Comparison of ENCODE assay signal across 22 mouse cellular contexts in the genomic region with DNA sequence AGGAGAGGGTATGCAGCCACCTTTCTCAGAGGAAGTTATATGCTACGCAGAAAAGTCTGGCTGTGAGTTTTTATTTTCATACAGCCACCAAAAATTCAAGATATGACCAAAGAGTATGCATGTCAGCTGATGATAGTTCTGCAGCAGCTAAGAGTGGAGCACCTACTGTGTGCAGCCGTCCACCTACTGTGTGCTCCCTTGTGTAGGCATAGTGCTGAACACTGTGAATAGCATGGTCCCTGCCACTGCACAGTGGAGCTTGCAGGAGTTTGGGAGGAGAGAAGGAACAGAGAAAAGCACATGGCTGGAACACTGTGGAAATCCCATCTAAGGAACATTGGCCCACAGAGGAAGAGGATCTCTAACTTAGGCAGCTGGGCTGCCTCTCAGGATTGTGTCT. TPM values are rescaled to one million over a fixed set of nuclear protein-coding genes. Genes with fewer than 3 reads are reported as not detected.
A peak's percentile ranks its signal among the peaks of the same experiment; 100 is the strongest.
DNase-seq lines count a peak whose midpoint lies in the region; TF ChIP-seq lines count a peak whose summit lies in the region.
"Had no signal": no experiment of that assay in that cellular context is flagged by ENCODE, and none has a peak within 500 bp of the region (broad histone marks: within the 10 kb centered on the region; RNA-seq: fewer than 3 reads in every experiment).

No protein-coding gene starts in this region.

- peak; percentile 85 for DNase-seq in heart, adult 11 months
- DNase-seq in heart, postnatal 36 days = no peak
- DNase-seq in testis, postnatal 10 days (ENCODE audit: low spot score) = peak; percentile 27
- no peak for DNase-seq in testis, postnatal 14 days (ENCODE audit: low spot score)
- DNase-seq in CH12.LX (ENCODE audit: extremely low read depth) = no peak
- DNase-seq in left cerebral cortex, adult 18-20 months (ENCODE audit: low spot score in 2 of 2) = no peak
- DNase-seq: adrenal gland, adult 8-10 months; adrenal gland, postnatal 14 days; adrenal gland, postnatal 36 days; B cell, adult 2 months; cerebellum, adult 11-12 months; cerebellum, adult 2 months; cerebellum, adult 9-10 months; cerebellum, postnatal 10 days; cerebellum, postnatal 25 days had no signal

- no peak for TF ChIP-seq RAD21 in CH12.LX (IDR thresholded peaks at IDR 0.05; ENCODE audit: low read depth, low read length)

- no peak overlapping the region for H3K9ac ChIP-seq in CH12.LX (ENCODE audit: insufficient read depth, low read depth)
- H3K9ac ChIP-seq: embryonic facial prominence, embryonic 12.5 days; forebrain, embryonic 13.5 days; forebrain, embryonic 15.5 days had no signal

- TF ChIP-seq POLR2A in CH12.LX (IDR thresholded peaks at IDR 0.05; ENCODE audit: low read depth, low read length) = no peak

- in situ Hi-C loops in CH12.LX (cut with MboI; ENCODE audit: low pct_ligation_motif_present, low pct_unique_long_range_greater_than_20kb, low sequenced_read_pairs) = no loop called here

- no peaks in the 10 kb centered on the region for H3K27me3 ChIP-seq in CH12.LX (replicated peaks)
- H3K27me3 ChIP-seq: Patski had no signal

- H3K9me3 ChIP-seq in CH12.LX (replicated peaks; ENCODE audit: low read length) = no peaks in the 10 kb centered on the region
- H3K9me3 ChIP-seq: embryonic facial prominence, embryonic 10.5 days; embryonic facial prominence, embryonic 12.5 days; forebrain, embryonic 13.5 days; forebrain, embryonic 15.5 days had no signal

- TF ChIP-seq CTCF in CH12.LX (conservative IDR thresholded peaks at IDR 0.05 in 1 of 2, IDR thresholded peaks at IDR 0.05 in 1 of 2; ENCODE audit: low read depth in 2 of 2, low read length in 2 of 2) = no peak

- no peaks in the 10 kb centered on the region for H3K4me1 ChIP-seq in CH12.LX (ENCODE audit: control insufficient read depth in 1 of 2, insufficient read depth in 2 of 2)
- H3K4me1 ChIP-seq: embryonic facial prominence, embryonic 10.5 days; embryonic facial prominence, embryonic 12.5 days; forebrain, embryonic 13.5 days; forebrain, embryonic 15.5 days had no signal

- no peak overlapping the region for H3K27ac ChIP-seq in CH12.LX (ENCODE audit: insufficient read depth, low read depth)
- H3K27ac ChIP-seq: embryonic facial prominence, embryonic 10.5 days; embryonic facial prominence, embryonic 12.5 days; forebrain, embryonic 13.5 days; forebrain, embryonic 15.5 days had no signal

- no peak overlapping the region for H3K4me2 ChIP-seq in CH12.LX (ENCODE audit: insufficient read depth, low read depth, poor library complexity, severe bottlenecking)
- H3K4me2 ChIP-seq: embryonic facial prominence, embryonic 12.5 days; forebrain, embryonic 13.5 days; forebrain, embryonic 15.5 days had no signal

- no peaks in the 10 kb centered on the region for H3K79me2 ChIP-seq in CH12.LX (replicated peaks; ENCODE audit: control insufficient read depth, extremely low read depth, insufficient read depth, poor library complexity, severe bottlenecking)

- no peak for TF ChIP-seq EP300 in CH12.LX (IDR thresholded peaks at IDR 0.05; ENCODE audit: low read length)

- no peaks in the 10 kb centered on the region for H3K36me3 ChIP-seq in CH12.LX (replicated peaks in 1 of 2; ENCODE audit: control insufficient read depth in 1 of 2, insufficient read depth in 1 of 2, low read length in 1 of 2)
- H3K36me3 ChIP-seq: embryonic facial prominence, embryonic 10.5 days; embryonic facial prominence, embryonic 12.5 days; forebrain, embryonic 15.5 days had no signal

- intact Hi-C loops in heart, postnatal 36 days (cut with DNase I) = no loop called here

- no peak overlapping the region for H3K4me3 ChIP-seq in CH12.LX (replicated peaks in 1 of 3; ENCODE audit: low read depth in 2 of 3, low read length in 2 of 3, poor library complexity in 1 of 3)
- H3K4me3 ChIP-seq: embryonic facial prominence, embryonic 10.5 days; embryonic facial prominence, embryonic 12.5 days; forebrain, embryonic 13.5 days; forebrain, embryonic 15.5 days had no signal

- dilution Hi-C loops in CH12.LX (cut with MboI; ENCODE audit: extremely low pct_ligation_motif_present, extremely low pct_unique_long_range_greater_than_20kb, low sequenced_read_pairs) = no loop called here

TF ChIP-seq in CH12.LX, 34 proteins besides CTCF, POLR2A, EP300 and RAD21:
- TF ChIP-seq ZKSCAN1 (IDR thresholded peaks at IDR 0.05; ENCODE audit: borderline replicate concordance, low read depth, low read length) (peak; percentile 90), HCFC1 (IDR thresholded peaks at IDR 0.05; ENCODE audit: low read depth, low read length) (no peak)
TF ChIP-seq in CH12.LX: peak in this region for 1.

RNA-seq across cellular contexts. Expression of a gene that starts 6.4 kb away (rescaled TPM):
- 1 to 10 TPM; 6.1 to 7.6 TPM for total RNA-seq in heart, postnatal 36 days (2021)
- total RNA-seq in CH12.LX (2012; rRNA removed) (not detected in 2 replicates), CH12.LX (2014; rRNA removed) (not detected in 2 replicates)
- polyA plus RNA-seq in CH12.LX (2012; ENCODE audit: insufficient read length, low read depth) = not detected in 2 replicates
- total RNA-seq in left cerebral cortex, adult 18-20 months (2021) = 1 to 10 TPM; 3.4 to 3.6 TPM
- polyA plus RNA-seq: activated CD4-positive, CD25-positive, alpha-beta regulatory T cell, adult 4 months; CD4-positive, CD25-positive, alpha-beta regulatory T cell, adult 4 months; Patski had no signal

Comparison
In these comparisons a context has a peak if more than half of its experiments do, and no peak if none do; other contexts are left out.
1. DNase-seq: peak in heart, adult 11 months (single experiment) and testis, postnatal 10 days (single experiment); none in heart, postnatal 36 days (0 of 2), testis, postnatal 14 days (single experiment), CH12.LX (single experiment) and left cerebral cortex, adult 18-20 months (0 of 2).
2. RNA of a gene that starts 6.4 kb away (total RNA-seq): 6.1 to 7.6 TPM in heart, postnatal 36 days and 3.4 to 3.6 TPM in left cerebral cortex, adult 18-20 months; not detected in CH12.LX; every median in the first group is over 4 times any median in the second.